Mouse (Mus musculus) intestine, embryonic 14.5 days (tissue): ENCODE data around the gene Fgf11. TPM values are rescaled to one million over a fixed set of nuclear protein-coding genes. Genes with fewer than 3 reads are reported as not detected.

Experiments
- ATAC-seq: fragments of 200-750 bp; cut with Nextera tagmentation; replicated peaks from 2 replicates; pipeline ENCODE4 v1.8.0; 2017; ENCODE audit warnings: low read depth, moderate number of reproducible peaks, moderate TSS enrichment, moderate library complexity; ENCODE audit not compliant: low FRiP score, low TSS enrichment
- DNase-seq: peaks from one replicate; pipeline ENCODE4 v3.0.0-alpha.2; 2018; ENCODE audit warnings: low spot score
- H3K27ac ChIP-seq: fragments of 300-500 bp; sonication (generic); 2 replicates; pipeline ENCODE4 v1.5.1; 2014; ENCODE audit warnings: low read depth, mild to moderate bottlenecking, control low read depth
- H3K27me3 ChIP-seq: fragments of 300-500 bp; sonication (generic); replicated peaks from 2 replicates; pipeline ENCODE4 v1.6.1; 2014; ENCODE audit warnings: low read length, control low read depth; ENCODE audit not compliant: control insufficient read depth, insufficient read depth
- H3K36me3 ChIP-seq: fragments of 300-500 bp; sonication (generic); 2 replicates; pipeline ENCODE4 v1.6.1; 2014; ENCODE audit warnings: low read length, control low read depth; ENCODE audit not compliant: control insufficient read depth, insufficient read depth
- H3K4me1 ChIP-seq: fragments of 300-500 bp; sonication (generic); replicated peaks from 2 replicates; pipeline ENCODE4 v1.6.1; 2014; ENCODE audit warnings: low read length, control low read depth, mixed read lengths; ENCODE audit not compliant: control insufficient read depth, insufficient read depth
- H3K4me2 ChIP-seq: fragments of 300-500 bp; sonication (generic); 2 replicates; pipeline ENCODE4 v1.6.1; 2014; ENCODE audit warnings: low read length
- H3K4me3 ChIP-seq: fragments of 300-500 bp; sonication (generic); 2 replicates; pipeline ENCODE4 v1.5.1; 2014; ENCODE audit warnings: low read depth, low read length, control low read depth, mixed read lengths
- H3K9ac ChIP-seq: fragments of 300-500 bp; sonication (generic); 2 replicates; pipeline ENCODE4 v1.6.1; 2014; ENCODE audit warnings: mild to moderate bottlenecking, low read length
- H3K9me3 ChIP-seq: fragments of 300-500 bp; sonication (generic); 2 replicates; pipeline ENCODE4 v1.6.1; 2016; ENCODE audit warnings: low read length, control low read depth; ENCODE audit not compliant: control insufficient read depth
- WGBS: fragments of 180-500 bp; shearing (Covaris S2); extraction: QIAGEN DNeasy Blood & Tissue Kit; methylation state at CpG from one replicate; pipeline ENCODE4 v1.1.7; 2014; 5-methylcytosine and 5-hydroxymethylcytosine counted together
- polyA plus RNA-seq: library from polyadenylated mRNA; unstranded; fragments of >200 nt; fragmentation: Nextera tagmentation; extraction: Ambion mirVana; gene quantifications from 2 replicates; pipeline ENCODE4 v1.2.1, GENCODE M21; 2014

Gene Fgf11
- polyA plus RNA-seq, 1 experiment from 2014 or later, result 1.4 TPM

DNA sequence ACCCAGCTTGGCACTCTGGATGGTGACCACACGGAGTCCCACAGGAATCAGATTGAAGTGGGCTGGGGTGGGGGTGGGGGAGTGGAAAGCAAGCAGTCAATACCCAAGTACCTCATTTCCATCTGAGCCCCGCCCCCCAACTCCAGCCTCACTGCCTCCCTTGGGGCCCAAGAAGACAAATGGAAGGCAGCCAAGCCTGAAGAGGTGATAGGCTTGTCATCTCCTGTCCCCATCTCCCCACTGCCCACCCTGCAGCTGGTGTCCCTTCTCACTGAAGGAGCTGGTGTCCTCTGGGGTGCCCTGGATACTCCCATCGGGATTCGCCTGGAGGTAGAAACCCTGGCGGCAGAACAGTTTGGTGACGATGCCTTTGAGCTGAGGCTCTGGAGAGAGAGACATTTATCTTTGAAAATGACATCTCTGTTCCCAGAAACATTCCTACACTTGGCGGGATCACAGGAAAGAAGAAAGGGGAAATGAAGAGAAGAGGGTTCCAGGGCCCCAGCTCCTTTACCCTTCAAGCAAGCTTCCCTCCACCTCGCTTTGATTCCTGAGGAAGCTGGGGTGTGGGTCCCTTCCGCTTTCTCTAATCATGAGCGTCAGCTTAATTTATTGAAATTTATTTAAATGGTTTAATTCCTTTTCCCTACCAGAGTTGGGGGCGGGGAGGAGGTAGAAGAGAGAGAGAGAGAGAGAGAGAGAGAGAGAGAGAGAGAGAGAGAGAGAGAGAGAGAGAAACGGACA is 2.1 kb downstream of the Fgf11 start:
- H3K36me3 ChIP-seq, result no peaks in the 10 kb centered on the region
- H3K4me3 ChIP-seq, result peak overlapping the region; percentile 41; the same call in 1 of the 2 replicates
- H3K9me3 ChIP-seq, result no peaks in the 10 kb centered on the region
- 31% methylated on average over 12 of the region's 12 CpGs for WGBS
- H3K4me1 ChIP-seq, result peaks cover 40% of the 10 kb centered on the region
- H3K9ac ChIP-seq, result no peak overlapping the region
- peak overlapping the region; percentile 82 for H3K4me2 ChIP-seq
- no peak overlapping the region for H3K27ac ChIP-seq
- ATAC-seq (no peak), DNase-seq (no peak)
- H3K27me3 ChIP-seq, result peaks cover 22% of the 10 kb centered on the region; the same call in 1 of the 2 replicates

DNA sequence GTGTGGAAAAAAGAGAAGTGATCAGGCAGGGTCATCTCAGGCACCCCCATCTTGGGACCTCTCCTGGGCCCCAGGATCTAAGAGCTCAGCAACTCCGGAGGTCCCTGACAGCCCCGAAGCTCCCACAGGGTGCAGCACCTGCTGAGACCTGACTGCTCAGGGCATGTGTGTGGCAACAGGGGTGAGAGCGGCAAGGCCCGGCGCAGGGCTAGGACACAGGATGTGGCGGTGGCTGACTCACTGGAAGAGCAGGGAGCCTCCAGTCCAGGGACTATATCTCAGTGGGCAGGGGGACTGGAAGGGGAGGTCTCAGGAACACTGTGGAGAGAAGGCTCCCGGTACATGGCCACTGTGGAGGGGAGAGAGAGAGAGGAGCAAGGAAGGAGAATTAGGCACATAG is 3.7 kb downstream of the Fgf11 start:
- no peaks in the 10 kb centered on the region for H3K36me3 ChIP-seq
- DNase-seq (no peak), ATAC-seq (no peak)
- H3K4me3 ChIP-seq, result no peak overlapping the region
- H3K27me3 ChIP-seq, result peaks cover 15% of the 10 kb centered on the region; the same call in 1 of the 2 replicates
- H3K27ac ChIP-seq, result no peak overlapping the region
- peaks cover 29% of the 10 kb centered on the region for H3K4me1 ChIP-seq
- H3K4me2 ChIP-seq, result no peak overlapping the region
- WGBS, result 74% methylated on average over 7 of the region's 7 CpGs
- H3K9ac ChIP-seq, result no peak overlapping the region
- no peaks in the 10 kb centered on the region for H3K9me3 ChIP-seq

DNA sequence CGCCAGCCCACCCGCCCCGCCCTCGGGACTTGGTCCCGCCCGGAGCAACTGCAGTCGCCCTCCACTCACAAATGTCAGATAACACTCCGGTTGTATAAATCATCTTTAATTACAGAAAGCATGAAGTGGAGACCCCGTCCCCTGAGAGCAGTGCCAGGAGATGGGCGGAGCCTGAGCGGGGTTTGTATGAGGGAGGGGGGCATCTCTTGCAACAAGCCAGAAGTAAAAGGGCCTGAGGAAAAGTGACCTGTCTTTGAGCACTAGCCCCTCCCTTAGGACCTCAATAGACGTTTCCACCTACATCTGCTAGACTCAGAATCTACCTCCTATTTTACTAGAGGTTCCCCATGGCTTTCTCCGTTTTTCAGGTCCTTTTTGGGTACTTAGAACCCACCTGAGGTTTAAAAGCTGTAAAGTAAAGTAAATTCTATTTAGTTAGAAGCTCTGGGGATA is 5.6 kb downstream of the Fgf11 start:
- Histone ChIP-seq H3K36me3 (no peaks in the 10 kb centered on the region), H3K27ac (no peak overlapping the region), H3K9ac (peak overlapping the region; percentile 41; the same call in 1 of the 2 replicates), H3K4me1 (peaks cover 15% of the 10 kb centered on the region), H3K27me3 (no peaks in the 10 kb centered on the region), H3K4me3 (peak overlapping the region; percentile 50), H3K9me3 (no peaks in the 10 kb centered on the region), H3K4me2 (peak overlapping the region; percentile 99)
- DNase-seq (no peak), ATAC-seq (no peak)
- 2% methylated on average over 13 of the region's 13 CpGs for WGBS

DNA sequence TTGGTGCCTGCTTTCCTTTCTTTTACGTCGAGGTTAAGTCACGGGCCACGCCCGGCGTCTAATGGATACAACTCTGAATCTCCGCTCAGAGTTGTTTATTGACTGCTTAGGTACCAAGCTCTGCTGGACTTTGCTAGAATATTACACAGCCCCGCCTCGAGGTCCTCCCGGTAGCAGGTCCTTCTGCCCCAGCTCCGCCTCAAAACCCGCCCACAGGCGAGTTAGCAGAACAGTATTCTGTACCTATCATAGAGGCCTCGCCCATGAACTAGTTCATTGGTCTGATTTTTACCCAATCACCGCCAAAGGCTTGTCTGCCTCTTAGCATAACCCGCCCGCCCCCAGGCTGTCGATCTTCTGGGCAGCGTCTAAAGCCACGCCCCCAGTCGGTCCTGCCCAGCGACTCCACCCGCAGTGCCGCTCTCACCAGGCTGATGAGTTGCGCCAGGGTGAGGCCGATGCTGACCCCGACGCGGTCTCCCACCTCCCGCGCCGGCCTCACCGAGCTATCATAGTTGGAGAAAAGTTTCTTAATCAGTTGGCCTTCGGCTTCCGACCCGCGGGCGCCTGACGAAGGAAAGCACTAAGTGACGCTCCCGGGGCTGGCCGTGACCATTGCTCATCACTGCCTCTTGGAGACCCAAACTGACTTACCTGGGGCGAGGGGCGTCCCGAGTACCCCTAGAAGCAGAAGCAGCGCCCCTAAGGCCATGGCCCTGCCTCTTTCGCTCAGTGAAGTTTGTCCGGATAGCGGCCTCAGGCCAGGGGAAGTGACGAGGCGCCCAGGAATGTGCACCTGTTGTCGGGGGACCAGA is 6.3 kb downstream of the Fgf11 start, which contains the start of gene Chrnb1:
Gene Chrnb1, minus strand, starts transcription at position 776 of the 815 bp plus-strand sequence.
- H3K4me1 ChIP-seq, result peaks cover 14% of the 10 kb centered on the region
- peak within 1 kb of the TSS; percentile 41 for H3K9ac ChIP-seq
- ATAC-seq (peak; percentile 91), DNase-seq (peak; percentile 88)
- 2% methylated on average over 52 of the region's 52 CpGs for WGBS
- H3K9me3 ChIP-seq, result no peaks in the 10 kb centered on the region
- H3K4me3 ChIP-seq, result peak within 1 kb of the TSS; percentile 50
- peak within 1 kb of the TSS; percentile 99 for H3K4me2 ChIP-seq
- H3K27ac ChIP-seq, result peak within 1 kb of the TSS; percentile 47; the same call in 1 of the 2 replicates
- no peaks in the 10 kb centered on the region for H3K36me3 ChIP-seq
- no peaks in the 10 kb centered on the region for H3K27me3 ChIP-seq

DNA sequence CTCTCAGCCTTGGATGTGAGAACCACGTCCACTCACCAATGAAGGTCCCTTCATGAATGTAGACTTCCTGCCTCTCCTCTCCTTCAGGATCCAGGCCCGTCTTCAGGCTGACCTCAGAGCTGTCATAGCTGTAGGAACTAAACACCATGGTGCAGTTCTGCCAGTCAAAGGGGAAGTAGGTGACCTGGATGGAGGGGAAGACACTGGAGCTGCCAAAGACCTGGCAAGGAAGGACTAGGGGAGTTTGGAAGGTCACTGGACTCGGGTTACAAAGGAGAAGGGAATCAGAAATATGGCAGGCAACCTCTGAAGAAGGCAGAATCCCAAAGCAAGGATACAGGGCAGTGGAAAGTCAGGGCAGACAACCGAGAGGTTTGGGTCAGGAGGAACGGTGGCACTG is 8.2 kb downstream of the Fgf11 start:
- no peak overlapping the region for H3K27ac ChIP-seq
- H3K36me3 ChIP-seq, result no peaks in the 10 kb centered on the region
- WGBS, result 55% methylated on average over 5 of the region's 5 CpGs
- no peaks in the 10 kb centered on the region for H3K27me3 ChIP-seq
- no peaks in the 10 kb centered on the region for H3K4me1 ChIP-seq
- H3K4me2 ChIP-seq, result no peak overlapping the region
- DNase-seq, result no peak
- H3K9ac ChIP-seq, result no peak overlapping the region
- no peak for ATAC-seq
- no peak overlapping the region for H3K4me3 ChIP-seq
- H3K9me3 ChIP-seq, result no peaks in the 10 kb centered on the region

DNA sequence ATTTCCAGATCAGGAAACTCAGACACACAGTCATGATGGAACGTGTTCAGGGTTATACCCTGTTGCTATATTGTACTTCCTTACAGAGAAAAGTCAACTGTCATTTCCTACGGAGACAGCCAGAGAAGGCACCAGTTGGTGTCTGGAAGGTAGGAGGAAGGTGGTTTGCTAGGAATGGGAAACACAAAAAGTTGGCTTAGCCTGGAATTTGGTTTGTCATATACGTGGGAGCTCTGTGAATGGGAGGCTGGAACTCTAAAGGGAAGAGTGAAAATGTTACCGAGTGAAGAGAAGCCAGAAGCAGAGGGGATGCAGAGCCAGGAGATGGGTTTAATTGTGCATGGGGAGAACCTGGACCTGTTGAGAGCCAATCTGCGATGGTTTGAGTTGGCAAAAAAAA is 10.2 kb downstream of the Fgf11 start:
- Histone ChIP-seq H3K4me2 (no peak overlapping the region), H3K9ac (no peak overlapping the region), H3K27ac (no peak overlapping the region), H3K27me3 (no peaks in the 10 kb centered on the region), H3K4me1 (no peaks in the 10 kb centered on the region), H3K4me3 (no peak overlapping the region), H3K9me3 (no peaks in the 10 kb centered on the region), H3K36me3 (no peaks in the 10 kb centered on the region)
- 71% methylated on average over 5 of the region's 5 CpGs for WGBS
- no peak for ATAC-seq
- no peak for DNase-seq

DNA sequence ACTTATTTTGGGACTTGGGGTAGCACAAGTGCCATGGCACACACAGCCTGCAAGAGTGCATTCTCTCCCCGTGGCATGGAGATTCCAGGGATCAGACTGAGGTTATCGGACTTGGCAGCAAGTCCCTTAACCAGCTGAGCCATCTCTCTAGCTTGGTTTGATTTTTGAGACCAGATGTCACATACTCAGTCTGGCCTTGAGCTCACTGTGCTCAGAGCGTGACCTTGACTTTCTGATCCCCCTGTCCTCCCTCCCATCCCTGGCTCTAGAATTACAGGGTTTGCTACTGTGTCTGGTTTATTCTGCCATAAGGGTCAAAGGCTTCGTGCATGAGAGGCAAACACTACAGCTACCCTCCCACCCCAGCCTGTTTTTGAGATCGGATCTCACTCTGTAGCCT is 12.2 kb downstream of the Fgf11 start:
- DNase-seq (no peak), ATAC-seq (no peak)
- H3K36me3 ChIP-seq, result no peaks in the 10 kb centered on the region
- no peaks in the 10 kb centered on the region for H3K27me3 ChIP-seq
- WGBS, result 60% methylated on average over 5 of the region's 5 CpGs
- no peak overlapping the region for H3K27ac ChIP-seq
- no peak overlapping the region for H3K9ac ChIP-seq
- H3K4me1 ChIP-seq, result no peaks in the 10 kb centered on the region
- no peak overlapping the region for H3K4me3 ChIP-seq
- H3K4me2 ChIP-seq, result no peak overlapping the region
- H3K9me3 ChIP-seq, result no peaks in the 10 kb centered on the region

DNA sequence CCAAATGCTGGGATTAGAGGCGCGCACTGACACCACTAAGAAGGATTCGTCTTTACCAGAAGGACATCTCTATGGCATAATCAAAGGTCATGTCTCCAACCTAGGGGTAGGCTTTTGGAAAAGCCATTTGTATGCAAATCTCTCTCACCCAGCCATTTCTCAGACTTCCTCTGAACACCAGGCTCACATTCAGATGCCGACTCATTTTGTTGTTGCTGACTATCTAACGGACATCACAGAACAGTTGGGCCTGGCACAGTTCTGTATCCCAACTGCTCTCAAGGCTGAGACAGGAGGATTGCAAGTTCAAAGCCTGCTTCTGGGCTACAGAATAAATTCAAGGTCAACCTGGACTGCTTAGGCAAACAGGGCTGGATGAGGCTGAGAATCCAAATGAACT is 14.4 kb downstream of the Fgf11 start:
- Histone ChIP-seq H3K36me3 (no peaks in the 10 kb centered on the region), H3K4me3 (no peak overlapping the region), H3K27ac (no peak overlapping the region), H3K27me3 (no peaks in the 10 kb centered on the region), H3K4me1 (no peaks in the 10 kb centered on the region), H3K4me2 (no peak overlapping the region), H3K9ac (no peak overlapping the region), H3K9me3 (no peaks in the 10 kb centered on the region)
- no peak for ATAC-seq
- peak; percentile 47 for DNase-seq
- 94% methylated on average over 5 of the region's 5 CpGs for WGBS
